Mouse (Mus musculus) urinary bladder, adult 2 months (tissue): Measurements from ENCODE around the gene H2-DMb1. TPM values are rescaled to one million over a fixed set of nuclear protein-coding genes. Genes with fewer than 3 reads are reported as not detected.

Source experiments
- DNase-seq: peaks from one replicate; pipeline ENCODE4 v3.0.0; 2022; ENCODE audit warnings: low spot score
- polyA plus RNA-seq: library from polyadenylated mRNA; depleted of rRNA; stranded (reverse); fragments of >200 nt; gene quantifications from 2 replicates; pipeline ENCODE4 v1.2.3, GENCODE M21; 2012

H2-DMb1 gene
- polyA plus RNA-seq, 1 experiment, result 22.8 TPM

GRCm38 (mm10) chr17:34122188-34122984 is 30.5 kb upstream of the H2-DMb1 start, which contains the start of gene Brd2:
Brd2 (minus strand) TSS chr17:34122634.
- DNase-seq, result peak; percentile 100

GRCm38 (mm10) chr17:34123111-34123510 is 29.8 kb upstream of the H2-DMb1 start:
- no peak for DNase-seq

GRCm38 (mm10) chr17:34123518-34123917 is 29.4 kb upstream of the H2-DMb1 start:
- DNase-seq, result no peak

GRCm38 (mm10) chr17:34124649-34125048 is 28.2 kb upstream of the H2-DMb1 start:
- no peak for DNase-seq

GRCm38 (mm10) chr17:34126826-34127420 is 25.9 kb upstream of the H2-DMb1 start:
- no peak for DNase-seq

- no peak for DNase-seq
These were observed 25.4 kb upstream of the H2-DMb1 start for GRCm38 (mm10) chr17:34127475-34127874.

GRCm38 (mm10) chr17:34128264-34128937 is 24.5 kb upstream of the H2-DMb1 start:
- DNase-seq, result no peak

GRCm38 (mm10) chr17:34128944-34129791 is 23.7 kb upstream of the H2-DMb1 start:
- DNase-seq, result no peak

- DNase-seq, result no peak
These were observed 22.6 kb upstream of the H2-DMb1 start for GRCm38 (mm10) chr17:34130073-34130947.

GRCm38 (mm10) chr17:34131911-34132310 is 21.0 kb upstream of the H2-DMb1 start:
- DNase-seq, result no peak

- DNase-seq, result no peak
These were observed 19.6 kb upstream of the H2-DMb1 start for GRCm38 (mm10) chr17:34133289-34133688.

- no peak for DNase-seq
These were observed 18.4 kb upstream of the H2-DMb1 start for GRCm38 (mm10) chr17:34134451-34134850.

- DNase-seq, result peak; percentile 97
These were observed 17.3 kb upstream of the H2-DMb1 start for GRCm38 (mm10) chr17:34135297-34136224.

GRCm38 (mm10) chr17:34137601-34138000 is 15.3 kb upstream of the H2-DMb1 start:
- DNase-seq, result no peak

- DNase-seq, result no peak
These were observed 14.2 kb upstream of the H2-DMb1 start for GRCm38 (mm10) chr17:34138655-34139054.

GRCm38 (mm10) chr17:34139416-34139815 is 13.5 kb upstream of the H2-DMb1 start:
- no peak for DNase-seq

- no peak for DNase-seq
These were observed 12.6 kb upstream of the H2-DMb1 start for GRCm38 (mm10) chr17:34140240-34140639.

GRCm38 (mm10) chr17:34141448-34141847 is 11.4 kb upstream of the H2-DMb1 start:
- DNase-seq, result no peak

GRCm38 (mm10) chr17:34142456-34143010 is 10.3 kb upstream of the H2-DMb1 start:
- DNase-seq, result no peak
